In genomic region chr6:86609235-86609634, GRCm38 (mm10) we compare ENCODE assay signal across 19 mouse cellular contexts. TPM values are rescaled to one million over a fixed set of nuclear protein-coding genes. Genes with fewer than 3 reads are reported as not detected.
DNase-seq lines count a peak whose midpoint lies in the region; ATAC-seq and TF ChIP-seq lines count a peak whose summit lies in the region.
"Had no signal": no experiment of that assay in that cellular context is flagged by ENCODE, and none has a peak within 500 bp of the region (broad histone marks: within the 10 kb centered on the region; RNA-seq: fewer than 3 reads in every experiment).

No protein-coding gene starts in this region.

- no peak for TF ChIP-seq CTCF in liver, adult 2 months (IDR thresholded peaks at IDR 0.05; ENCODE audit: low read depth, low read length)
- no peak for TF ChIP-seq CTCF in intestine, postnatal 0 days (IDR thresholded peaks at IDR 0.05; ENCODE audit: low read depth)
- no peak for TF ChIP-seq CTCF in kidney, adult 2 months (conservative IDR thresholded peaks at IDR 0.05; ENCODE audit: insufficient read depth, insufficient read length, low read depth, low read length)

- H3K79me2 ChIP-seq in liver, adult 2 months (ENCODE audit: control insufficient read depth, insufficient read depth, low read length), result no peaks in the 10 kb centered on the region

- no peak overlapping the region for H3K27ac ChIP-seq in liver, adult 2 months (replicated peaks; ENCODE audit: insufficient read depth, low read depth, low read length)
- 0 out of 2 replicates have a peak overlapping the region, but pooled peaks have one; percentile 11 for H3K27ac ChIP-seq in intestine, postnatal 0 days (ENCODE audit: low read depth, low read length)
- H3K27ac ChIP-seq in kidney, adult 2 months (ENCODE audit: insufficient read depth, low read depth, low read length), result no peak overlapping the region
- H3K27ac ChIP-seq: forebrain, embryonic 15.5 days; heart, embryonic 13.5 days; liver, embryonic 13.5 days; midbrain, embryonic 15.5 days; neural tube, embryonic 12.5 days had no signal

- no peak overlapping the region for H3K9ac ChIP-seq in liver, adult 2 months (ENCODE audit: low read depth, low read length)
- no peak overlapping the region for H3K9ac ChIP-seq in intestine, postnatal 0 days (ENCODE audit: low read depth, low read length)
- H3K9ac ChIP-seq: forebrain, embryonic 15.5 days; heart, embryonic 13.5 days; liver, embryonic 13.5 days; midbrain, embryonic 15.5 days; neural tube, embryonic 12.5 days had no signal

- no peaks in the 10 kb centered on the region for H3K27me3 ChIP-seq in liver, adult 2 months (ENCODE audit: control insufficient read depth, insufficient read depth, low read length)
- H3K27me3 ChIP-seq in intestine, postnatal 0 days (replicated peaks; ENCODE audit: control insufficient read depth, insufficient read depth, low read length), result no peaks in the 10 kb centered on the region
- no peaks in the 10 kb centered on the region for H3K27me3 ChIP-seq in kidney, adult 2 months (replicated peaks; ENCODE audit: control insufficient read depth, insufficient read depth, low read length)
- H3K27me3 ChIP-seq: forebrain, embryonic 15.5 days; heart, embryonic 13.5 days; liver, embryonic 13.5 days; megakaryocyte, embryonic 14.5 days; midbrain, embryonic 15.5 days; neural tube, embryonic 12.5 days had no signal

- peaks cover 11% of the 10 kb centered on the region for H3K4me1 ChIP-seq in liver, adult 2 months (ENCODE audit: control insufficient read depth, insufficient read depth, low read length)
- H3K4me1 ChIP-seq in intestine, postnatal 0 days (replicated peaks; ENCODE audit: control insufficient read depth, insufficient read depth, low read length), result peaks cover 11% of the 10 kb centered on the region; the same call in 1 of the 2 replicates
- H3K4me1 ChIP-seq in kidney, adult 2 months (ENCODE audit: control insufficient read depth, insufficient read depth, low read length), result peaks cover 9% of the 10 kb centered on the region; the same call in 1 of the 2 replicates
- H3K4me1 ChIP-seq: forebrain, embryonic 15.5 days; midbrain, embryonic 15.5 days; neural tube, embryonic 12.5 days had no signal

- no peak for TF ChIP-seq POLR2A in liver, adult 2 months (IDR thresholded peaks at IDR 0.05; ENCODE audit: extremely low read depth, insufficient read depth, low read length)
- TF ChIP-seq POLR2A in kidney, adult 2 months (IDR thresholded peaks at IDR 0.05; ENCODE audit: low read depth, low read length), result no peak

- 78% methylated on average over 6 of the region's 6 CpGs for WGBS in liver, adult 2 months
- 73% methylated on average over 6 of the region's 6 CpGs for WGBS in intestine, postnatal 0 days
- 93% methylated on average over 6 of the region's 6 CpGs for WGBS in kidney, adult 2 months

- ATAC-seq in intestine, postnatal 0 days, result peak; percentile 32; the same call in 1 of the 2 replicates
- peak; percentile 79 for ATAC-seq in neutrophil, adult 5-6 weeks (ENCODE audit: extremely low read depth, insufficient number of reproducible peaks, low FRiP score, poor library complexity, severe bottlenecking)
- ATAC-seq: forebrain, embryonic 15.5 days; midbrain, embryonic 15.5 days had no signal

- H3K4me2 ChIP-seq in intestine, postnatal 0 days (replicated peaks; ENCODE audit: low read depth), result no peak overlapping the region
- H3K4me2 ChIP-seq: forebrain, embryonic 15.5 days; heart, embryonic 13.5 days; liver, embryonic 13.5 days; midbrain, embryonic 15.5 days; neural tube, embryonic 12.5 days had no signal

- H3K9me3 ChIP-seq in intestine, postnatal 0 days (ENCODE audit: control insufficient read depth), result no peaks in the 10 kb centered on the region
- H3K9me3 ChIP-seq: forebrain, embryonic 15.5 days; heart, embryonic 13.5 days; liver, embryonic 13.5 days; megakaryocyte, embryonic 14.5 days; midbrain, embryonic 15.5 days; neural tube, embryonic 12.5 days had no signal

- DNase-seq in liver, adult 2 months (ENCODE audit: extremely low read depth, low read depth, low spot score), result peak; percentile 24
- no peak for DNase-seq in liver
- peak; percentile 22 for DNase-seq in CD4-positive helper T cell, adult 2 months (ENCODE audit: low read depth, low spot score)
- no peak for DNase-seq in right cerebral cortex, postnatal 4 days
- DNase-seq in kidney, adult 2 months, result no peak
- DNase-seq in yolk sac, embryonic 10.5 days (ENCODE audit: low spot score), result no peak
- DNase-seq: adrenal gland, adult 8-10 months; cerebellum, adult 18-20 months; heart, postnatal 36 days; liver, embryonic 13.5 days; right cerebral cortex, postnatal 14 days had no signal

- no peak overlapping the region for H3K4me3 ChIP-seq in liver, adult 2 months (ENCODE audit: insufficient read depth, low read depth, low read length)
- no peak overlapping the region for H3K4me3 ChIP-seq in intestine, postnatal 0 days (ENCODE audit: low read depth, low read length)
- H3K4me3 ChIP-seq in kidney, adult 2 months (ENCODE audit: insufficient read depth, low read depth, low read length), result no peak overlapping the region
- H3K4me3 ChIP-seq: forebrain, embryonic 15.5 days; heart, embryonic 13.5 days; liver, embryonic 13.5 days; midbrain, embryonic 15.5 days; neural tube, embryonic 12.5 days had no signal

- H3K36me3 ChIP-seq in liver, adult 2 months (ENCODE audit: control insufficient read depth, insufficient read depth, low read length), result no peaks in the 10 kb centered on the region
- H3K36me3 ChIP-seq in intestine, postnatal 0 days (ENCODE audit: control insufficient read depth, insufficient read depth), result no peaks in the 10 kb centered on the region; the same call in 1 of the 2 replicates
- H3K36me3 ChIP-seq in kidney, adult 2 months (ENCODE audit: control insufficient read depth, insufficient read depth, low read length), result no peaks in the 10 kb centered on the region
- H3K36me3 ChIP-seq: forebrain, embryonic 15.5 days; heart, embryonic 13.5 days; liver, embryonic 13.5 days; midbrain, embryonic 15.5 days; neural tube, embryonic 12.5 days had no signal

RNA-seq across cellular contexts. Expression of gene Asprv1, which starts 18.7 kb away (rescaled TPM):
- not detected in 2 replicates for total RNA-seq in liver, adult 2 months (2014; rRNA removed)
- 0.07 and 0.10 TPM in 2 replicates for polyA plus RNA-seq in liver, adult 2 months (2012; rRNA removed)
- 1.3 and 1.6 TPM in 2 replicates for polyA plus RNA-seq in intestine, postnatal 0 days (2015; fragmentation: Nextera tagmentation; extraction: Ambion mirVana)
- total RNA-seq in neutrophil, adult 5-6 weeks (2017), result 195 and 207 TPM in 2 replicates
- polyA plus RNA-seq in kidney, adult 2 months (2012; rRNA removed), result 0.10 and 0.33 TPM in 2 replicates
- total RNA-seq: gastrocnemius, adult 18-20 months; heart, postnatal 36 days had no signal

RNA-seq across cellular contexts. Expression of gene Mxd1, which starts 59.7 kb away (rescaled TPM):
- 2.0 and 2.6 TPM in 2 replicates for total RNA-seq in liver, adult 2 months (2014; rRNA removed)
- polyA plus RNA-seq in liver, adult 2 months (2012; rRNA removed), result 2.7 and 2.8 TPM in 2 replicates
- polyA plus RNA-seq in intestine, postnatal 0 days (2015; fragmentation: Nextera tagmentation; extraction: Ambion mirVana), result 23.1 and 23.9 TPM in 2 replicates
- total RNA-seq in neutrophil, adult 5-6 weeks (2017), result 846 and 903 TPM in 2 replicates
- 8.7 and 9.9 TPM in 2 replicates for polyA plus RNA-seq in kidney, adult 2 months (2012; rRNA removed)

Comparison
In these comparisons a context has a peak if more than half of its experiments do, and no peak if none do; other contexts are left out.
1. DNase-seq: peak in liver, adult 2 months (single experiment) and CD4-positive helper T cell, adult 2 months (single experiment); none in liver (single experiment), right cerebral cortex, postnatal 4 days (single experiment), kidney, adult 2 months (single experiment) and yolk sac, embryonic 10.5 days (single experiment).